9 mouse cellular contexts compared by ENCODE assay signal in the genomic region with DNA sequence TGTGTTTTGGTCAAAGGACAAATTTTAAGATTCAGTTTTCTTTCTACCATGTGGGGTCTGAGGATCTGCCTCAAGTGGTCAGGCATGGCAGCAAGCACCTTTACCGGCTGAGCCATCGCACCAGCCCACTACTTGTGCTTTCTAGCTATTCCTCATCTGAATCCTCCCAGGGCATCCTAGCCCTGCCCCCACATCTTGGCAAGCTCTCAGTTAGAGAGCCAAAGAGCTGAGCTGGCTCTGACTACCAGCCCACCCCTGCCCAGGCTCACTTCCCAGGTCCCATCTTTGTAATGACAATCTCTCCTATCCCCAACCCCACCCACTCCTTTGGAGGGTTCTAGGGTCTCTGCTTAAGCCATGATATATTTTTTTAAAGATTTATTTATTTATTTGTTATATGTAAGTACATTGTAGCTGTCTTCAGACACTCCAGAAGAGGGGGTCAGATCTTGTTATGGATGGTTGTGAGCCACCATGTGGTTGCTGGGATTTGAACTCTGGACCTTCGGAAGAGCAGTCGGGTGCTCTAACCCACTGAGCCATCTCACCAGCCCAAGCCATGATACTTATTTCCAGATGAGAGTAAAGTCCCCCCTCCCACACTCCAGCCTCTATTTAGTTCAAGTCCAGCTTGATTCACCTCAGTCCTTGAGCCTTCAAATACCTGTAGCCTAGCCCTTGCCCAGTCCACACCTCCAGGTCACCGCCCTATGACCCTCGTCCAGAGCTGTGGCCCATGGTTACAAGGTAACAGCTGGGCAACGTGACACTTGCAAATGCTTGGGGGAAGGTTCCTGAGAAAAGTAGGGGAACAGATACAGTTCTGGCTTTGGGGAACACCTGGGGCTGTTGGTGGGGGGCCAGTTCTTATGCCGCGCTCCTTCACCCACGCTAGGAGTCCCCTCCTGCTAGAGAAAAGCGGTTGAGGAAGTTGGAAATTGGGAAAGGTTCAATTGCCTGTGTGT. TPM values are rescaled to one million over a fixed set of nuclear protein-coding genes. Genes with fewer than 3 reads are reported as not detected.
DNase-seq lines count a peak whose midpoint lies in the region; ATAC-seq and TF ChIP-seq lines count a peak whose summit lies in the region.
"Had no signal": no experiment of that assay in that cellular context is flagged by ENCODE, and none has a peak within 500 bp of the region (broad histone marks: within the 10 kb centered on the region; RNA-seq: fewer than 3 reads in every experiment).

No protein-coding gene starts in this region.

- no peaks in the 10 kb centered on the region for H3K9me3 ChIP-seq in kidney, postnatal 0 days (replicated peaks; ENCODE audit: low read length)
- no peaks in the 10 kb centered on the region for H3K9me3 ChIP-seq in embryonic facial prominence, embryonic 12.5 days

- ATAC-seq in CD4-positive, CD25-positive, alpha-beta regulatory T cell, adult 4 months: no peak
- ATAC-seq in kidney, postnatal 0 days (replicated peaks; ENCODE audit: low FRiP score, low read depth): no peak
- no peak for ATAC-seq in embryonic facial prominence, embryonic 12.5 days (ENCODE audit: insufficient number of reproducible peaks, insufficient read depth, low FRiP score, low TSS enrichment)

- TF ChIP-seq CTCF in kidney, postnatal 0 days (IDR thresholded peaks at IDR 0.05; ENCODE audit: low read depth): no peak

- H3K9ac ChIP-seq in kidney, postnatal 0 days (ENCODE audit: low read depth, low read length): no peak overlapping the region
- no peak overlapping the region for H3K9ac ChIP-seq in embryonic facial prominence, embryonic 12.5 days

- no peak overlapping the region for H3K4me3 ChIP-seq in kidney, postnatal 0 days (replicated peaks; ENCODE audit: low read depth, low read length)
- H3K4me3 ChIP-seq in embryonic facial prominence, embryonic 12.5 days: 0 out of 2 replicates have a peak overlapping the region, but pooled peaks have one; percentile 16
- H3K4me3 ChIP-seq: erythroblast, embryonic 14.5 days had no signal

- no peaks in the 10 kb centered on the region for H3K36me3 ChIP-seq in kidney, postnatal 0 days (ENCODE audit: insufficient read depth, low read length)
- no peaks in the 10 kb centered on the region for H3K36me3 ChIP-seq in embryonic facial prominence, embryonic 12.5 days

- H3K4me1 ChIP-seq in kidney, postnatal 0 days (replicated peaks; ENCODE audit: insufficient read depth, low read length): peaks cover 16% of the 10 kb centered on the region; the same call in 1 of the 2 replicates
- H3K4me1 ChIP-seq in embryonic facial prominence, embryonic 12.5 days: peaks cover 39% of the 10 kb centered on the region

- DNase-seq in CD4-positive, CD25-positive, alpha-beta regulatory T cell, adult 2 months (ENCODE audit: low read depth, low spot score): peak; percentile 29
- DNase-seq in kidney, postnatal 0 days (ENCODE audit: low spot score): no peak
- no peak for DNase-seq in kidney, adult 8-10 months
- peak; percentile 37 for DNase-seq in naive thymus-derived CD4-positive, alpha-beta T cell, adult 2 months (ENCODE audit: low read depth)
- no peak for DNase-seq in adrenal gland, adult 18-20 months (ENCODE audit: low spot score in 2 of 2)
- DNase-seq in left cerebral cortex, adult 11 months (ENCODE audit: low spot score): no peak

- H3K4me2 ChIP-seq in kidney, postnatal 0 days (ENCODE audit: low read length): peak overlapping the region; percentile 48
- no peak overlapping the region for H3K4me2 ChIP-seq in embryonic facial prominence, embryonic 12.5 days (replicated peaks)

- WGBS in kidney, postnatal 0 days: 38% methylated on average over 11 of the region's 11 CpGs
- 36% methylated on average over 11 of the region's 11 CpGs for WGBS in embryonic facial prominence, embryonic 12.5 days

- peaks cover 22% of the 10 kb centered on the region for H3K27me3 ChIP-seq in kidney, postnatal 0 days (ENCODE audit: insufficient read depth, low read length)
- H3K27me3 ChIP-seq in embryonic facial prominence, embryonic 12.5 days: peaks cover 57% of the 10 kb centered on the region

- H3K27ac ChIP-seq in kidney, postnatal 0 days: no peak overlapping the region
- no peak overlapping the region for H3K27ac ChIP-seq in embryonic facial prominence, embryonic 12.5 days

RNA-seq across cellular contexts. Expression of a gene that starts 2.1 kb away (rescaled TPM):
- polyA plus RNA-seq in CD4-positive, CD25-positive, alpha-beta regulatory T cell, adult 4 months (2017; shearing (Covaris generic)): 1 to 10 TPM in 1 of 2 experiments, under 1 TPM in 1; 0.67 to 1.3 TPM
- 8.2 and 8.3 TPM in 2 replicates for polyA plus RNA-seq in kidney, postnatal 0 days (2015; fragmentation: Nextera tagmentation; extraction: Ambion mirVana)
- polyA plus RNA-seq in embryonic facial prominence, embryonic 12.5 days (2016; fragmentation: Nextera tagmentation; extraction: Ambion mirVana): 5.6 and 7.2 TPM in 2 replicates
- 10 to 100 TPM in 1 of 2 experiments, 1 to 10 TPM in 1; 6.2 to 13.3 TPM for total RNA-seq in adrenal gland, adult 18-20 months (2021)

RNA-seq across cellular contexts. Expression of a gene that starts 13.6 kb away (rescaled TPM):
- polyA plus RNA-seq in CD4-positive, CD25-positive, alpha-beta regulatory T cell, adult 4 months (2017; shearing (Covaris generic)): 100 to 1,000 TPM; 100 to 115 TPM
- 256 and 271 TPM in 2 replicates for polyA plus RNA-seq in kidney, postnatal 0 days (2015; fragmentation: Nextera tagmentation; extraction: Ambion mirVana)
- 335 and 342 TPM in 2 replicates for polyA plus RNA-seq in embryonic facial prominence, embryonic 12.5 days (2016; fragmentation: Nextera tagmentation; extraction: Ambion mirVana)
- total RNA-seq in adrenal gland, adult 18-20 months (2021): 100 to 1,000 TPM; 175 to 181 TPM

RNA-seq across cellular contexts. Expression of a gene that starts 32.3 kb away (rescaled TPM):
- 10 to 100 TPM; 35.2 to 77.5 TPM for polyA plus RNA-seq in CD4-positive, CD25-positive, alpha-beta regulatory T cell, adult 4 months (2017; shearing (Covaris generic))
- polyA plus RNA-seq in kidney, postnatal 0 days (2015; fragmentation: Nextera tagmentation; extraction: Ambion mirVana): 8.6 and 9.4 TPM in 2 replicates
- 13.9 and 17.4 TPM in 2 replicates for polyA plus RNA-seq in embryonic facial prominence, embryonic 12.5 days (2016; fragmentation: Nextera tagmentation; extraction: Ambion mirVana)
- total RNA-seq in adrenal gland, adult 18-20 months (2021): 10 to 100 TPM; 14.0 to 14.5 TPM

Comparison
In these comparisons a context has a peak if more than half of its experiments do, and no peak if none do; other contexts are left out.
1. DNase-seq: peak in CD4-positive, CD25-positive, alpha-beta regulatory T cell, adult 2 months (single experiment) and naive thymus-derived CD4-positive, alpha-beta T cell, adult 2 months (single experiment); none in kidney, postnatal 0 days (single experiment), kidney, adult 8-10 months (0 of 2), adrenal gland, adult 18-20 months (0 of 2) and left cerebral cortex, adult 11 months (single experiment).